Mouse (Mus musculus) limb, embryonic 10.5 days (tissue): Measurements from ENCODE around the gene Phf2. TPM values are rescaled to one million over a fixed set of nuclear protein-coding genes. Genes with fewer than 3 reads are reported as not detected.

Source experiments
- polyA plus RNA-seq: library from polyadenylated mRNA; unstranded; fragments of >200 nt; fragmentation: Nextera tagmentation; extraction: Ambion mirVana; gene quantifications from 2 replicates; pipeline ENCODE4 v1.2.1, GENCODE M21; 2016

Phf2 gene
- polyA plus RNA-seq, 1 experiment from 2014 or later = 8.2 TPM

Other genes with a start within 250 kb of the Phf2 start
- gene Ptpdc1, start 245.5 kb downstream of the Phf2 start, polyA plus RNA-seq = 6.0 and 10.9 TPM in 2 replicates
- gene Barx1, start 208.1 kb downstream of the Phf2 start, polyA plus RNA-seq = 0.16 and 4.1 TPM in 2 replicates
- 15.3 and 16.7 TPM in 2 replicates for gene Fam120a, start 96.9 kb upstream of the Phf2 start, polyA plus RNA-seq